Mouse (Mus musculus): ENCODE results near the gene Hoxd10. TPM values are rescaled to one million over a fixed set of nuclear protein-coding genes. Genes with fewer than 3 reads are reported as not detected.

The Hoxd10 gene
- polyA plus RNA-seq, 1 experiment from 2014 or later = 7.9 TPM

DNA sequence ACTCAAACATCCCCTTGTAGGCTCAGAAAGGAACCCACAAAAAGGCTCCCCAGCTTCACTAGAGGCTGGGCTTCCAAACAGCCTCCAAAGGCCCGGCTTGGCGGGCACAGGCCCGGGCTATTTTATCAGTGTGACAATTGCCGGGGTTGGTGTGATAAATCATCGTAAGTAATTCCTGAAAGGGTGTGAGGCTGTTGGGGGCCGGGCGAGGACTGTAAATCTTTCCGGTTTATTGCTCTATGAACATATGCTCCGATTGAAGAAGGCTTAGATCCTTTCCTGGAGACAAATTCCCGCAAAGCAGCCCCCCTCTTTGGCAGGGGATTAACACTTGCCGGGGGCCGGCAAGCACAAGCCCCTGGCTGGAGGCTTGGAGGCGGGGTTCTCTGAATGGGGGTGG is 42.7 kb downstream of the Hoxd10 start:
- 0 out of 2 replicates have a peak, but pooled peaks have one; percentile 15 for ATAC-seq
- Histone ChIP-seq H3K27me3 (replicated peaks) (peaks cover 75% of the 10 kb centered on the region), H3K4me1 (replicated peaks) (peaks cover 6% of the 10 kb centered on the region; the same call in 1 of the 2 replicates), H3K9ac (no peak overlapping the region), H3K4me3 (replicated peaks) (peak overlapping the region; percentile 6; the same call in 1 of the 2 replicates), H3K36me3 (no peaks in the 10 kb centered on the region), H3K27ac (peak overlapping the region; percentile 24; the same call in 1 of the 2 replicates), H3K4me2 (replicated peaks) (peak overlapping the region; percentile 53), H3K9me3 (no peaks in the 10 kb centered on the region)
- WGBS = 13% methylated on average over 13 of the region's 13 CpGs

DNA sequence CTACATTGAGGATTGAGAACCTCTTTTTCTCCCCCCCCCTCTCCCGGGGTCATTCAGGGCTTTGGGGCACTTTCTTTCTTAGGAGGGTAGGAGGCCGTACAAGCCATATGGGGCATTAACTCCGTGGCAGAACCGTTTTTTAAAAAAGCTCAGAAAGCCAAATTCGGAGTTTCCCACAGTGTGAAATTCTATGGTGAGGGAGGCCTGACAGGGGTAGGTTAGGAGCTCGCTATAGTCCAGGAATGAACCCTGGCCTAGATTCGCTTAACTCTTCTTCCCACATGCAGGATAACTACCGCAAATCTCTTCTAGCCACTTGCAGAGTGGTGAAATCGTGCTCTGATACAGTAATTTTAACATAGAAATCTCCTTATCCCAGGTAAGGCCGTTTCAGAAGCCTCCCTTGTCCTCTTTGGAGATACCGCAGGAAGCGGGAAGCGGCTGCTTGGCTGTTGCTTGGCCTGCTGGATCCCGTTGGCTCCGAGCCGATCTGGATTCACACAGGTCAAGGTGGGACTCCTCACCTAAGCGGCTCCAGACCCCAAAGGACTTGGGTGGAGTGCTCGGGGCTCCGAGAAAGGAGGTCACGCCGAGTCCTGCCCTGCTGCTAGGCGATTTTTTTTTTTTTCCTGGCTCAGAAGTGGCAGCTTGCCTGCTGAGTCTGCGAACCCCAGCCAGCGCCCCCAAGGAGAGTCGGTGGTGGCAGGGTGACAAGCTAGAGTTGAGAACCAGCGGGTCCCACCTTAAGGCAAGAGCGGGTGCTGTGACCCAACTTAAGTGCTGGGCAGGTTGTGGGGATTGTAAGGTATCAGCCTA is 43.5 kb downstream of the Hoxd10 start:
- H3K4me2 ChIP-seq (replicated peaks) = peak overlapping the region; percentile 53

DNA sequence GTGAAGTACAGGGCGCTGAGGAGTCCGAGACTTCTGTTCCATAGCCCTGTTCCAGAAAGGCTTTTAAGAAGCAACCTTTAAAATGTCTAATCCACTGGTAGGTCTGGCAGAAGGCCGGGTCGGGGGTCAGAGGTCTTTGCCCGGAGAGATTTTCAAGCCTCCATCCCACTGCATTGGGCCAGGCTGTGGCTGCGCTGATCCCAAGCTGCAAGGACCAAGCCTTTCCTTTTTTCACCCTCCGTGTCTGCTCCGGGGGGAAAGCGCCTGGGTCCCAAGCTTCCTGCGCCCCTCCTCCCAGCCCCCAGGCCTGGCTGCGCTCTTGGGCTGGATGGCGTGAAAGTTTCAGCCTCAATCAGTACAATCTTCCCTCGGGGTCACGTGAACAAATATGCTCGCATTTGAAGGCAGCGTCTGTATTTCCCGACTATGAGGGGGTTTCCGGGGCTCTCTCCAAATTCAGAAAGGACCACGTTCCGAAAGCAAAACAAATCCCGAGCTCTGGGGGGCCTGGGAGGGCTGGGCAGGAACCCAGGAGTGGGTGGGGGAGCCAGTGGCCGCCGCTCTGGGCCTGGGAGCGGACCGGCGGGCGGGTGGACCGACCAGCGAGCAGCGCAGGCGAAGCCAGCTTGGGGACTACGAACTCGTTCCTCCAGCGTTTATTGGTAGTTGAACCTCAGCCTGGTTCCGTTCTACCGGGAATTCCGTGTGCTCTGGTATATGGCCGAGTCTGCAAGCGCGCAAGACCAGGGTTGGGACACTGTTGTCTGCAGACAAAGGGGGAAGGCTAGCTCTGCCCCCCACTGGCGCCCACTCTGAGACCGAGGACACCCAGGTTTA is 44.3 kb downstream of the Hoxd10 start:
- H3K4me2 ChIP-seq (replicated peaks) = peak overlapping the region; percentile 53
- H3K4me1 ChIP-seq (replicated peaks) = peaks cover 14% of the 10 kb centered on the region
- 14% methylated on average over 42 of the region's 42 CpGs for WGBS
- peak overlapping the region; percentile 20; the same call in 1 of the 2 replicates for H3K9ac ChIP-seq
- no peaks in the 10 kb centered on the region for H3K9me3 ChIP-seq
- peak overlapping the region; percentile 40; the same call in 1 of the 2 replicates for H3K27ac ChIP-seq
- H3K27me3 ChIP-seq (replicated peaks) = peaks cover 75% of the 10 kb centered on the region
- peak overlapping the region; percentile 28 for H3K4me3 ChIP-seq (replicated peaks)
- 0 out of 2 replicates have a peak, but pooled peaks have one; percentile 11 for ATAC-seq
- no peaks in the 10 kb centered on the region for H3K36me3 ChIP-seq

More for the DNA sequence above, 43.5 kb downstream of the Hoxd10 start:
- 23% methylated on average over 27 of the region's 27 CpGs for WGBS
- Histone ChIP-seq H3K9me3 (no peaks in the 10 kb centered on the region), H3K4me1 (replicated peaks) (peaks cover 7% of the 10 kb centered on the region), H3K9ac (no peak overlapping the region), H3K4me3 (replicated peaks) (peak overlapping the region; percentile 6; the same call in 1 of the 2 replicates), H3K27me3 (replicated peaks) (peaks cover 76% of the 10 kb centered on the region), H3K36me3 (no peaks in the 10 kb centered on the region), H3K27ac (peak overlapping the region; percentile 40; the same call in 1 of the 2 replicates)
- no peak for ATAC-seq

DNA sequence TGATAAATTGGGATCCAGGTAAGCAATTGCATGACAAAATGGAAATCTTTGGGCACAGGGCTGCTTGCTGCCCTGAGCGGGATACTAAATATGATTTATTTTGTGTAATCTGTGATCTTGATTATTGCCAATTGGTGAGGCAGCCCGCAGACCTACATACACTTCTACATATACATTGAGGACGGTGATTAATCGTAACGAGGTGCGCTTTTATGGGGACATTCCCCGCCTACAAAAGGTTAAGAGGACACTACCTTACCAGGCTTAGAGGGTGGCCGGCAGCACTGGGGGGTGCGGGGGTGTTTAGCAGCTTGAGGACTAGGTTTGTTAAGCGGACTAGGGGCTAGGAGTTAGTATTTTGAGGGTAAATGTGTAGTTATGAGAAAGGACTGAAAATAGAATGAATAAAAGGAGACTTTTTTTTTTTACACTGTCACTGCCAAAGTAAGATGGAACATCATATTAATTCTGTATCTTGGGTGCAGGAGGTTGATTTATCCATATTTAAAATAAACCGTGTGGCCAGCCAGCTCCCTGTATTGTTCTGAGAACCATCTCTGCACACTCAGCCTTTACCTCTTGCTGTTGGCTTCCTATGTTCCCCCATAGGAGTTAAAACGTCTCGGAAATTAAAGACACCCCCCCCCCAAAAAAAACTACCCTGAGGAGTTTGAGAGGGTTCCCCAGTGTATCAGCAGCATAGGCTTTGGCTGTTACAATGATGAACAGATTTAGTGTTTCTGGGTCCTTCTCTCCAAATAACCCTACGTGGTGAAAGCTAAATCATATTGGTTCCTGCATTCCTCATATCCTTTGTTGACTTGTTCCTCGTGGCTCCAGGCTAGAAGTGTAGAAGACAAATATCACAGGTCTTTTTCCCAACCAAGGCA is 45.2 kb downstream of the Hoxd10 start:
- H3K27me3 ChIP-seq (replicated peaks) = peaks cover 76% of the 10 kb centered on the region
- no peak overlapping the region for H3K9ac ChIP-seq
- no peaks in the 10 kb centered on the region for H3K36me3 ChIP-seq
- peaks cover 14% of the 10 kb centered on the region for H3K4me1 ChIP-seq (replicated peaks)
- WGBS = 24% methylated on average over 15 of the region's 15 CpGs
- peak overlapping the region; percentile 53 for H3K4me2 ChIP-seq (replicated peaks)
- no peaks in the 10 kb centered on the region for H3K9me3 ChIP-seq
- H3K4me3 ChIP-seq (replicated peaks) = peak overlapping the region; percentile 28
- 0 out of 2 replicates have a peak overlapping the region, but pooled peaks have one; percentile 22 for H3K27ac ChIP-seq
- no peak for ATAC-seq

DNA sequence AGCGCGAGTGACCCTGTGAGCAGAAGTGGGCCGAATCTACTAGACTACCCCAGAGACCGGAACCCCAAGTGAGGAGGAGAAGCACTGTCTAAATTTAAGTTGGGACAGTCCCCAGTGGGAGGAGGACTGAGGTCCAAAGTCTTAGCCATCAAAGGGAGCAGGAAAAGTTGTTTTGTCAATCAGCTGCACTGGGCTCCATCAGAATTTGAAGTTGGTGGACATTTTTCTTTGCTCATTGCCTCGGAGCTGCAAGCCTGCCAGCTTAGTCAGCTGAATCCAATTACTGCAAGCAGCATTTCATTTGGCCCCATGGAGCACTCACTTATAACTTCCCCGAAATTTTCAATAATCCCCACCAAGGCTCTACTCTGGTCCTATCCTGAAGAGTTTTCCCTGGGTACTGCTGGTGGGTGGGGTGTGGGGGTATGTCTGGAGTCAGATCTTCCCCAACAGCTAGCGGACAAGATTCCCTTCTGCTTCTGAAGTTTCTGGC is 45.9 kb downstream of the Hoxd10 start:
- H3K27me3 ChIP-seq (replicated peaks) = peaks cover 74% of the 10 kb centered on the region
- no peaks in the 10 kb centered on the region for H3K9me3 ChIP-seq
- 35% methylated on average over 7 of the region's 7 CpGs for WGBS
- H3K36me3 ChIP-seq = no peaks in the 10 kb centered on the region
- no peak for ATAC-seq
- peak overlapping the region; percentile 34 for H3K4me2 ChIP-seq (replicated peaks)
- peaks cover 14% of the 10 kb centered on the region for H3K4me1 ChIP-seq (replicated peaks)
- H3K27ac ChIP-seq = 0 out of 2 replicates have a peak overlapping the region, but pooled peaks have one; percentile 22
- H3K9ac ChIP-seq = no peak overlapping the region
- no peak overlapping the region for H3K4me3 ChIP-seq (replicated peaks)

DNA sequence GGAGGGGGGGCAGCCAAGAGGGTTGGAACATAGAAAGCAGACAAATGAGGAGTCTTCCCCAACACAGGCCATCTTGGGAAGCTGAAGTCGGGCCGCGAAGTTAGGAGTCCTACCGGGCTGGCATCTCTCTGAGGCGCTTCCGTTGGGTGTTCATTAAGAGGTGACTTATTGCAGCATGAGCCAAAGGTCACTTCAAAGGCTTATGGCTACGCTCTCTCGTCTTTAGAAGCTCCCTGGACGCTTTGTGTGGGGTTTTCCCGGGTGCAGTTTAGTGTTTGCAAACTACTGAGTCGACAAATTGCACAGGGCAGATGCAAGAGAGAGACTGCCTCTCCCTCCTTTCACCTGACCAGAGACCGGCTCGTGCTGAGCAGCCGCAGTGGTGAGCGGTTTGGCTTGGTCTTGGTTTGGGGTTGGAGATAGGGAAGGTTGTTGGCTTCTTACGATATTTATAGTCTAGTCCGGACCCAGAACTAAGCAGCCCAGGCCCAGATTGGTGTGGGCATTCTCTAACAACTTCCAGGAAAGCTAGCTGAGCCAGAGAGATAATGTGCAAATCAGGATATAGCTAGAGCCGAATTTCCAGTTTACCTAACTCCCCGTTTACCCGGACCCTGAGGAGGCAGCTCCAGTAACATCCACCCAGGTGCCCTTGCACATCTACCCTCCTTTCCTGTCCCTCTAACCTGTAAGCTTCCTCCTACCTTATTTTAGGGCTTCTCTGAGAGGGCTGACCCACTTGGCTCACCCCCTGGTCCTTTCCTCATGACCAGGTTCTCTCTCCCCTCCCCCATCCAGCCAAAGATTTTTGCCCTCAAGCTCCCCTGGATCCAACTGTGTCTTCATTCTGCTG is 47.1 kb downstream of the Hoxd10 start:
- ATAC-seq = peak; percentile 11; the same call in 1 of the 2 replicates
- Histone ChIP-seq H3K4me2 (replicated peaks) (peak overlapping the region; percentile 34), H3K4me3 (replicated peaks) (peak overlapping the region; percentile 12), H3K9me3 (no peaks in the 10 kb centered on the region), H3K36me3 (no peaks in the 10 kb centered on the region), H3K9ac (no peak overlapping the region), H3K27me3 (replicated peaks) (peaks cover 77% of the 10 kb centered on the region), H3K27ac (peak overlapping the region; percentile 29; the same call in 1 of the 2 replicates), H3K4me1 (replicated peaks) (peaks cover 13% of the 10 kb centered on the region)
- WGBS = 10% methylated on average over 20 of the region's 20 CpGs

DNA sequence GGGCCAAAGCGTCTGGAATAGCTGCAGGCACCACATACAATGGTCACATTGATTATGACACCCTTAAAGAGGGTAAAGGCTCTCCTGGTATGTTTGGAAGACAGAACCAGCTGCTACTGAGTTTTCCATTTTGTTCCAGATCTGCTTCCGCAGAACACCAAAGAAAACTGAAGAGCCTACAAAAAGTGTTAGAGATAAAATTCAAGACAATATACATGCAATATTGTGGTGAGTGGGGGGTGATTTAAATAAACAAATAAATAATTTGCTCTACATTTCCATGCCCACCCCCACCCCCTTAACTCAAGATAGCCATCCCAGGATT is 47.7 kb downstream of the Hoxd10 start:
- Histone ChIP-seq H3K27ac (no peak overlapping the region), H3K4me3 (replicated peaks) (no peak overlapping the region), H3K27me3 (replicated peaks) (peaks cover 79% of the 10 kb centered on the region), H3K36me3 (no peaks in the 10 kb centered on the region), H3K4me2 (replicated peaks) (0 out of 2 replicates have a peak overlapping the region, but pooled peaks have one; percentile 62), H3K9me3 (no peaks in the 10 kb centered on the region), H3K4me1 (replicated peaks) (peaks cover 12% of the 10 kb centered on the region), H3K9ac (no peak overlapping the region)
- no peak for ATAC-seq
- 32% methylated on average over 2 of the region's 2 CpGs for WGBS

DNA sequence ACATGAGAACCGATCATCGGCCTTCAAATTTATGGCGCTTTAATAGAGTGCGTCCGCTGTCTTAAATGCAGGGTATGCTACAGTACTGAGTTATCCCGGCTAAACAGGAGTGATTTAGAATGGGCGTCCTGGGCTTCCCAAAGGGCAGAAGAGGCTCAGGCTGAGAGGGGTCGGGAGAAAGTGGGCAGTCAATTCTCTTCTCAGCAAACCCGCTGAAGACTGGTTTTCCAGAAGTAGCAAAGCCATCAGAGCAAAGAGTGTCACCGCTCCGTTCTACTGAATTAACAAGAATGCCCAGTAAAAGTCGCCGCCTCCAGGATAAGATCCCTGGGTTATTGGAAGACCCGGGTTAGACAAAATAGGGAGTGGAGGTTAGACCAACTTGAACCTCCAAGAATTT is 48.1 kb downstream of the Hoxd10 start:
- 17% methylated on average over 14 of the region's 14 CpGs for WGBS
- no peaks in the 10 kb centered on the region for H3K36me3 ChIP-seq
- H3K9ac ChIP-seq = peak overlapping the region; percentile 44; the same call in 1 of the 2 replicates
- no peaks in the 10 kb centered on the region for H3K9me3 ChIP-seq
- H3K27ac ChIP-seq = peak overlapping the region; percentile 66; the same call in 1 of the 2 replicates
- no peak overlapping the region for H3K4me3 ChIP-seq (replicated peaks)
- H3K27me3 ChIP-seq (replicated peaks) = peaks cover 79% of the 10 kb centered on the region
- ATAC-seq = no peak
- H3K4me2 ChIP-seq (replicated peaks) = peak overlapping the region; percentile 62
- peaks cover 12% of the 10 kb centered on the region for H3K4me1 ChIP-seq (replicated peaks)

DNA sequence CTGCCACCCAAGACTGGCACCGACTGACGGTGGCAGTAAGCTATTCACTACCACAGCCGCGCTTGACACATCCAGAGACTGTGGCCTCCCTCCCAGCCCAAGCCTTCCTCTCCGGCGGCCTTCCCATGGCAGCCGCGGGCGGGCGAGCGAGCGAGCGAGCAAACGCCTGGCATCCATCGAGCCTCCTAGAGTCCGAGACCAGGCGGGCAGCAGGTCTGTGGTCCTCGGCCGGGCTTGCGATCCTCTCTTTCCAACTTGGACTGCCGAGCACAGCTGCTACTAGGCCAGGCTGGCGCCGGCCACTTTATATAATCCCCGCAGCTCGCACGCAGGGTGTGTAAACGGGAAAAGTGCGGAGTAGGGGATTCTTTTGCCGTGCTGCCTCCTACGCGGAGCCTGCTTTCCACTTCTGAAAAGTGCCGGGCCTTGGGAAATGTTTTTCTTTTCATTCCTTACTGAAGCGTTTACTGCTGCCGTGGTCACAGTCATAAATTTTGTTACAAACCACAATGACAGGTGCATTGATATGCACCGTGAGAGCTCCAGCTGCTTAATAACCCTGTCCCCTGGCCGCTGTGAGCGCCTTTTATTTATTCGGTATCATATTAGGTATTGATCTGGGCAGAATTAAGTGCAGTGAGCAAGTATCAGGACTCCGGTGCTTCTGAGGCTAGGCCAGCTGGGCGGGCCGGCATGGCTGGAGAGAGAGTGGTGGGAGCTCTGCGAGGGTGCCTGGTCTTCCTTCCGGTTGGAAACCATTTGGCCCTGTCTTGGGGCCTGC is 48.8 kb downstream of the Hoxd10 start:
- Histone ChIP-seq H3K4me3 (replicated peaks) (peak overlapping the region; percentile 23), H3K4me2 (replicated peaks) (peak overlapping the region; percentile 62), H3K4me1 (replicated peaks) (peaks cover 12% of the 10 kb centered on the region), H3K9me3 (no peaks in the 10 kb centered on the region), H3K27ac (peak overlapping the region; percentile 66), H3K36me3 (no peaks in the 10 kb centered on the region), H3K9ac (peak overlapping the region; percentile 44), H3K27me3 (replicated peaks) (peaks cover 79% of the 10 kb centered on the region)
- no peak; the same call in 1 of the 2 replicates for ATAC-seq
- WGBS = 5% methylated on average over 43 of the region's 43 CpGs
